Mouse (Mus musculus) E14TG2a.4 (cell line): Measurements from ENCODE around the gene Gm10295.

Experiments
- H3K27me3 ChIP-seq: 2 replicates; pipeline ENCODE4 v1.6.1; 2014; ENCODE audit warnings: low read length, control low read depth; ENCODE audit not compliant: insufficient read depth
- H3K36me3 ChIP-seq: 2 replicates; pipeline ENCODE4 v1.6.1; 2014; ENCODE audit warnings: low read length, control low read depth; ENCODE audit not compliant: insufficient read depth
- H3K4me1 ChIP-seq: replicated peaks from 2 replicates; pipeline ENCODE4 v1.6.1; 2014; ENCODE audit warnings: low read depth, low read length, control low read depth
- H3K4me3 ChIP-seq: replicated peaks from 2 replicates; pipeline ENCODE4 v1.5.1; 2014; ENCODE audit warnings: mild to moderate bottlenecking, low read length
- H3K9me3 ChIP-seq: 2 replicates; pipeline ENCODE4 v1.6.1; 2014; ENCODE audit warnings: low read length, control low read depth
- CTCF ChIP-seq: conservative IDR thresholded peaks from 2 replicates; pipeline ENCODE4 v1.5.1; 2014; ENCODE audit warnings: low read length
- NANOG ChIP-seq: IDR thresholded peaks from 2 replicates; pipeline ENCODE4 v1.6.1; 2014; ENCODE audit warnings: borderline replicate concordance, low read length, mixed read lengths
- POU5F1 ChIP-seq: IDR thresholded peaks from 2 replicates; pipeline ENCODE4 v1.6.1; 2014; ENCODE audit warnings: low read length, borderline replicate concordance

Gene Gm10295

GRCm38 (mm10) chr7:71308051-71308450 lies 43.2 kb downstream of the Gm10295 start:
- Histone ChIP-seq H3K36me3 (no peaks in the 10 kb centered on the region), H3K9me3 (no peaks in the 10 kb centered on the region), H3K27me3 (no peaks in the 10 kb centered on the region), H3K4me1 (no peaks in the 10 kb centered on the region), H3K4me3 (no peak overlapping the region)
- TF ChIP-seq NANOG: no peak
- no peak for TF ChIP-seq POU5F1
- no peak for TF ChIP-seq CTCF

- Histone ChIP-seq H3K27me3 (no peaks in the 10 kb centered on the region), H3K36me3 (no peaks in the 10 kb centered on the region), H3K4me1 (no peaks in the 10 kb centered on the region), H3K4me3 (no peak overlapping the region), H3K9me3 (no peaks in the 10 kb centered on the region)
- no peak for TF ChIP-seq CTCF
- no peak for TF ChIP-seq POU5F1
- no peak for TF ChIP-seq NANOG
These were observed 48.6 kb downstream of the Gm10295 start for GRCm38 (mm10) chr7:71302714-71303113.
